Mouse (Mus musculus): ENCODE results near the gene Trim5.
"Not testable (repeated sequence)": the region's sequence is repeated elsewhere in the genome, so short reads cannot be mapped to it uniquely, and the experiment has no call there.

Trim5 gene

GRCm38 (mm10) chr7:104287576-104288443, at the start of gene Trim5:
Trim5 (minus strand) TSS chr7:104288094.
- peak; percentile 59 for DNase-seq (ENCODE audit: low read depth, low spot score)

GRCm38 (mm10) chr7:104335547-104335946, 47.7 kb upstream of the Trim5 start:
- not testable (repeated sequence) for DNase-seq (ENCODE audit: low read depth, low spot score)

GRCm38 (mm10) chr7:104329171-104329570, 41.3 kb upstream of the Trim5 start, which contains the start of gene Trim34b:
Trim34b (plus strand) TSS chr7:104329471.
- DNase-seq (ENCODE audit: low read depth, low spot score), result not testable (repeated sequence)

- DNase-seq (ENCODE audit: low read depth, low spot score), result peak; percentile 65
Observed at GRCm38 (mm10) chr7:104322028-104322427, 34.1 kb upstream of the Trim5 start.

- DNase-seq (ENCODE audit: low read depth, low spot score), result peak; percentile 23
Observed at GRCm38 (mm10) chr7:104315369-104316080, 27.6 kb upstream of the Trim5 start, which contains the start of gene Trim12a. Trim12a (minus strand) TSS chr7:104315466.

GRCm38 (mm10) chr7:104314796-104315353, 27.0 kb upstream of the Trim5 start:
- peak; percentile 70 for DNase-seq (ENCODE audit: low read depth, low spot score)

- DNase-seq (ENCODE audit: low read depth, low spot score), result peak; percentile 77
Observed at GRCm38 (mm10) chr7:104291638-104292400, 3.9 kb upstream of the Trim5 start.

GRCm38 (mm10) chr7:104290641-104291040, 2.7 kb upstream of the Trim5 start:
- DNase-seq (ENCODE audit: low read depth, low spot score), result peak; percentile 71

- not testable (repeated sequence) for DNase-seq (ENCODE audit: low read depth, low spot score)
Observed at GRCm38 (mm10) chr7:104279361-104279760, 8.5 kb downstream of the Trim5 start.

GRCm38 (mm10) chr7:104265335-104265734, 22.6 kb downstream of the Trim5 start:
- DNase-seq (ENCODE audit: low read depth, low spot score), result not testable (repeated sequence)

GRCm38 (mm10) chr7:104260380-104260779, 27.5 kb downstream of the Trim5 start:
- DNase-seq (ENCODE audit: low read depth, low spot score), result not testable (repeated sequence)

GRCm38 (mm10) chr7:104244287-104245181, 43.4 kb downstream of the Trim5 start, which contains the start of gene Trim34a:
Trim34a (plus strand) TSS chr7:104244457.
- DNase-seq (ENCODE audit: low read depth, low spot score), result peak; percentile 90

GRCm38 (mm10) chr7:104243616-104244015, 44.3 kb downstream of the Trim5 start:
- peak; percentile 18 for DNase-seq (ENCODE audit: low read depth, low spot score)

GRCm38 (mm10) chr7:104240857-104241256, 47.0 kb downstream of the Trim5 start:
- no peak for DNase-seq (ENCODE audit: low read depth, low spot score)

- peak; percentile 81 for DNase-seq (ENCODE audit: low read depth, low spot score)
Observed at GRCm38 (mm10) chr7:104231203-104231602, 56.7 kb downstream of the Trim5 start.

- DNase-seq (ENCODE audit: low read depth, low spot score), result peak; percentile 37
Observed at GRCm38 (mm10) chr7:104218701-104219569, 69.0 kb downstream of the Trim5 start, which contains the start of gene Trim6. Trim6 (plus strand) TSS chr7:104218793.

GRCm38 (mm10) chr7:104217881-104218280, 70.0 kb downstream of the Trim5 start:
- peak; percentile 49 for DNase-seq (ENCODE audit: low read depth, low spot score)

GRCm38 (mm10) chr7:104216011-104216535, 71.8 kb downstream of the Trim5 start:
- DNase-seq (ENCODE audit: low read depth, low spot score), result no peak
